Mouse (Mus musculus) megakaryocyte progenitor cell, adult 5-6 weeks (primary cell): ENCODE results near the gene Vac14. TPM values are rescaled to one million over a fixed set of nuclear protein-coding genes. Genes with fewer than 3 reads are reported as not detected.

Source experiments
- ATAC-seq: replicated peaks from 2 replicates; pipeline ENCODE4 v1.8.0; 2016; ENCODE audit warnings: mild to moderate bottlenecking, moderate TSS enrichment, inconsistent platforms; ENCODE audit not compliant: poor library complexity
- total RNA-seq, 2 experiments: library from RNA; stranded (forward) in 1 of 2; stranded (reverse) in 1 of 2; fragments of 157-497, 149-512 nt in 1 of 2; fragments of 200-1000 nt in 1 of 2; gene quantifications; 2 replicates each; pipeline versions ENCODE4 v1.2.3 to v1.2.4; 2015 to 2017

The Vac14 gene
- total RNA-seq, 2 experiments from 2014 or later = 26.2 to 33.2 TPM

- ATAC-seq = no peak
Measured at GRCm38 (mm10) chr8:110741816-110742451, 123.5 kb downstream of the Vac14 start.

DNA sequence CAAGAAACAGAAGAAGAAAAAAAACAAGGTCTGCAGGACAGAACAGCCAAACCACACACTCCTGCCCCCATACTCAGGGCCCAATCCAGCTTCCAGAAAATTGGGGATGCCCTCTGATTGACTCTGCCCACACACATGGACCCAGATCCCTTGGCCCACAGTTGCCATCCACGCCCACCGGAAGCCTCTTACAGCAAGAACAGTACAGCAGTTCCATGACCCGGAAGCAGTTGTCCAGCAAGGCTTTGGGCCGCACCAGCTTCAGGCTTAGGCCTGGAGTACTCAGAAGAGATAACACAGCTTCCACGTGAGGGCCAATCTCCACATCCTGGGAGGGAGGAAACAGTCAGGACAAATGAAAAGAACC lies 124.0 kb downstream of the Vac14 start:
- ATAC-seq = no peak

DNA sequence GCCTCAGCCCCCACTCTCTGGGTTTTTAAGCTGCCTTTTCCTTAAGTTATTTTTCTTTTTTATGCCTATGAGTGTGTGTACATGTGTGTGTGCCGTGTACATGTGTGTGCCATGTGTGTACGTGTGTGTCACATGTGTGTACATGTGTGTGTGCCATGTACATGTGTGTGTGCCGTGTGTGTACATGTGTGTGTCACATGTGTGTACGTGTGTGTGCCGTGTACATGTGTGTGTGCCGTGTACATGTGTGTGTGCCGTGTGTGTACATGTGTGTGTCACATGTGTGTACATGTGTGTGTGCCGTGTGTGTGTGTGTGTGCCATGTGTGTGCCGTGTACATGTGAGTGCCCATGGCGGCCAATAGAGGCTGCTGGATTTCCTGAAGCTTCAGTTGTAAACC lies 126.8 kb downstream of the Vac14 start:
- no peak for ATAC-seq

- no peak for ATAC-seq
Measured at GRCm38 (mm10) chr8:110746661-110747060, 128.3 kb downstream of the Vac14 start.

- peak; percentile 81 for ATAC-seq
Measured at GRCm38 (mm10) chr8:110749500-110750170, 131.2 kb downstream of the Vac14 start.

GRCm38 (mm10) chr8:110750269-110750668 lies 131.9 kb downstream of the Vac14 start:
- no peak for ATAC-seq

DNA sequence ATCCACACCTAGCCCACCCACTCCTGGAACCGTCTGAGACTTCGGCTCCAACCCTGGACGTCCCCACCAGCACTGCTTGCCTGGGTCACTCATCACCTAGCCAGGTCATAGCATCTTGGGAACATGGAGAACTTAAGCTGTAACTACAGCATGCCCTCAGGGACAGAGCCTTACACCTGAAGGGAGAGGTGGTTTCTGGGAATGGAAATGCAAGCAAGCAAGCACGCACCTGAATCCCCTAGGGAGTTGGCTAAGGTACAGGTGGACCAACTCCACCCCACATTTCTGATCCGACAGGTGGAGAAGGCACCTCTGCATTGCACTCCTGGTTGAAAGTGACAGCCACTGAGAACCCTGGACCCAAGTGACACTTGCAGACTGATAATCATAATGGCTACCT lies 133.1 kb downstream of the Vac14 start:
- ATAC-seq = no peak

- no peak for ATAC-seq
Measured at GRCm38 (mm10) chr8:110754713-110755112, 136.3 kb downstream of the Vac14 start.

- ATAC-seq = no peak
Measured at GRCm38 (mm10) chr8:110755511-110756170, 137.3 kb downstream of the Vac14 start.

DNA sequence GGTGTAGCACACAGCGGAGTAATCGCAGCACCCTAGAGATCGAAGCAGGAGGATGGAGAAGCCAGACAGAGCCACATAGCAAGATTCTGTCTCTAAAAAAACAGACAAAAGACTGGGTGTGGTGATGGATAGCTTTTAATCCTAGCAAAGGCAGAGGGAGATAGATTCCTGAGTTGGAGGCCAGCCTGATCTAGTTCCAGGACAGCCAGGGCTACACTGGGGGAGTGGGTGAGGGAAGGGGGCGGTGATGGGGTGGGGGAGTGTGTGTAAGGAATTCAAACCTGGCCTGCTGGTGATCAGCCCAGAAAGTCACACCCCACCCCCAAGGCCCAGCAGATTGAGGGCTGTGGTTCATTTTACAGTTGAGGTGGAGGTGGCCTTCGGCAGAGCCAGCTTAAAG lies 137.8 kb downstream of the Vac14 start:
- ATAC-seq = no peak

- no peak for ATAC-seq
Measured at GRCm38 (mm10) chr8:110760280-110760940, 142.0 kb downstream of the Vac14 start.

DNA sequence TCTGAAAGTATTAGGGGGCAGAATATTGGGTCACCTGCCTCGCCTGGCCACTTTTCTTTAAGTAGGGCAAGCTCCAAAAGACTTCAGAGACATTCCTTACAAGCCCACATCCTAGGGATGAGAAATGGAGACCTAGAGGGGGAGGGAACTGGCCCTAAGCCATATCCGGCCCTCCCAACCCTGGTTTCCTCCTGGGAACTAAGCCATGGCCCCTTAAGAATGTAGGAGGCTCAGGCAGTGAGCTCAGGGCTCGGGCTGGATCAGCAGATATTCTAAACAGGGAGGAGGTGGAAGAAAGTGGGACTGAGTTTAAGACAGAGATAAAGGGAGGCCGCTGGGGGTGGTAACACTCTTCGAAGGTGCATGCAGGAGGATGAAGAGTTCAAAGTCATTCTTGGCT lies 142.8 kb downstream of the Vac14 start:
- ATAC-seq = no peak

DNA sequence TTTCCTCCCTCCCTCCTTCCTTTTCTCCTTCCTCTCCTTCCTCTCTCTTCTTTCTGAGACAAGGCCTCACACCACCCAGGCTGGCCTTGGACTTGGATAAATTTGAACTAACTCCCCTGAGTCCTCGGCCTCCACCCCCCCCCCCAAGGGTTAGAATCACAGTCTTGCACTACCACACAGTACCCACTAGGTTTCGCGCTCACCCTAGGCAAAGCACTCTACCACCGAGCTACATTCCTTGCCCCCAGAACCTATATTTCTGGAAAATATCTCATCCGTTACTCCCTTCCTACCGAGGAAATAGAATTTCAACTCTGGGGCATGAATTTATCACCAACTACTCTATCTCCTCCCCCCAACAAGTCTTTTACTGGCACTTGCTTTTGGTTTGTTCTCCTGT lies 143.6 kb downstream of the Vac14 start:
- no peak for ATAC-seq

DNA sequence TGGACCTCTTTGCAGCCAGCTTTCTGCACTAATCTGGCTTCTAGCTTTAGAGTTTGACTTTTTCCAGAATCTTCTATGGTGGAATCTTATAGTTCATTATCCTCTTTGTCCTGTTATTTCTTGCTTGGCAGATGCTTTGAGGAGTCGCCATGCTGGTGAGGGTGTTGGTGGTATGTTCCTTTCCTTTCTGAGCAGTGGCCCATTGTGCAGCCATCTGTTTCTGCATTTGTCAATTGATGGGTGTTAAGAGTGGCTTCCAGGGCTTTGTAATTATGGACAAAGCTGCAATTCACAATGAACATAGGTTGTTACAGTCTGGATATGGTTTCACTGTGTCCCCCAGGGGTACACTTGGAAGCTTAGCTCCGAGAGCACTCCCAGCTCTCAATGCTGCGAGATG lies 146.3 kb downstream of the Vac14 start:
- ATAC-seq = no peak

DNA sequence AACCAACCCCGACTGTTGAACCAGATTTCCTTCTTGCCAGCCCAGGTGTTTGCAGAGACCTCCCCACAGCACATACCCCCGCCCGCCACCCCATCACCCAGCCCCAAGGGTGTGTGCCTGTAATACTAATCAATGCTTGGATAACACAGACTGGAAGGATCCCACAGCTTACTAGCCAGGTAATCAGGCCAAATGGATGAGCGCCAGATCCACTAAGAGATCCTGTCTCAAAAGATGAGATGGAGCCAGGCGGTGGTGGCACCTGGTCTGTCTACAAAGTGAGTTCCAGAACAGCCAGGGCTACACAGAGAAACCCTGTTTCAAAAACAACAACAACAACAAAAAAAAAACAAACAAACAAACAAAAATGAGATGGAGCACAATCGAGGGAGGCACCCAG lies 148.9 kb downstream of the Vac14 start:
- ATAC-seq = no peak

Other genes starting within 250 kb of the Vac14 start
- gene Mtss1l, start 102.9 kb downstream of the Vac14 start, total RNA-seq (2015) = 0.27 TPM in 1 of 2 replicates, not detected in the other
- gene Mtss1l, start 102.9 kb downstream of the Vac14 start, total RNA-seq (2017) = 1.7 TPM in 1 of 2 replicates, not detected in the other
- gene Il34, start 187.3 kb downstream of the Vac14 start, total RNA-seq (2015) = not detected in 2 replicates
- not detected in 2 replicates for gene Il34, start 187.3 kb downstream of the Vac14 start, total RNA-seq (2017)
- gene Cog4, start 228.0 kb downstream of the Vac14 start, total RNA-seq (2015) = 10.7 and 11.2 TPM in 2 replicates
- 27.7 and 30.7 TPM in 2 replicates for gene Cog4, start 228.0 kb downstream of the Vac14 start, total RNA-seq (2017)
- 123 and 140 TPM in 2 replicates for gene Sf3b3, start 228.2 kb downstream of the Vac14 start, total RNA-seq (2015)
- gene Sf3b3, start 228.2 kb downstream of the Vac14 start, total RNA-seq (2017) = 162 and 197 TPM in 2 replicates